Mouse (Mus musculus) naive thymus-derived CD4-positive, alpha-beta T cell, adult 2 months (primary cell): ENCODE data around the gene Gm3417.
A peak's percentile ranks its signal among the peaks of the same experiment; 100 is the strongest.
"Not testable (repeated sequence)": the region's sequence is repeated elsewhere in the genome, so short reads cannot be mapped to it uniquely, and the experiment has no call there.

Source experiments
- DNase-seq: peaks from one replicate; pipeline ENCODE4 v3.0.0-alpha.2; 2011; ENCODE audit warnings: low read depth

Gene Gm3417

GRCm38 (mm10) chr17:14958686-14959327, 19.8 kb downstream of the Gm3417 start:
- no peak for DNase-seq

- no peak for DNase-seq
Measured at GRCm38 (mm10) chr17:14953452-14953851, 25.1 kb downstream of the Gm3417 start.

GRCm38 (mm10) chr17:14949161-14949827, 29.3 kb downstream of the Gm3417 start:
- no peak for DNase-seq

- DNase-seq, result no peak
Measured at GRCm38 (mm10) chr17:14944551-14944950, 34.0 kb downstream of the Gm3417 start.

- DNase-seq, result no peak
Measured at GRCm38 (mm10) chr17:14943729-14944059, 34.9 kb downstream of the Gm3417 start.

GRCm38 (mm10) chr17:14943009-14943728, 35.4 kb downstream of the Gm3417 start, which contains the start of the genes Wdr27 and 1600012H06Rik:
Gene Wdr27 (minus strand): TSS chr17:14943158.
Gene 1600012H06Rik (plus strand): TSS chr17:14943184.
- peak; percentile 98 for DNase-seq

GRCm38 (mm10) chr17:14942181-14942580, 36.4 kb downstream of the Gm3417 start:
- DNase-seq, result not testable (repeated sequence)

- no peak for DNase-seq
Measured at GRCm38 (mm10) chr17:14935841-14936605, 42.6 kb downstream of the Gm3417 start.

GRCm38 (mm10) chr17:14935280-14935679, 43.3 kb downstream of the Gm3417 start:
- DNase-seq, result not testable (repeated sequence)

GRCm38 (mm10) chr17:14931469-14931868, 47.1 kb downstream of the Gm3417 start:
- DNase-seq, result no peak

GRCm38 (mm10) chr17:14930697-14931096, 47.9 kb downstream of the Gm3417 start:
- no peak for DNase-seq

- no peak for DNase-seq
Measured at GRCm38 (mm10) chr17:14928631-14929030, 50.0 kb downstream of the Gm3417 start.

- DNase-seq, result no peak
Measured at GRCm38 (mm10) chr17:14927644-14928218, 50.9 kb downstream of the Gm3417 start.

- DNase-seq, result no peak
Measured at GRCm38 (mm10) chr17:14921582-14921981, 57.0 kb downstream of the Gm3417 start.

GRCm38 (mm10) chr17:14917866-14918265, 60.7 kb downstream of the Gm3417 start:
- no peak for DNase-seq

- no peak for DNase-seq
Measured at GRCm38 (mm10) chr17:14914401-14914800, 64.2 kb downstream of the Gm3417 start.
